Mouse (Mus musculus): ENCODE measurements at regions not wholly inside any gene's neighbourhood (a gene's known extent, or its start where the extent isn't known, plus 50 kb on each side); places are given as distances from the start of the nearest gene placed in this dataset.

- no peak for DNase-seq (ENCODE audit: low spot score)
Measured at GRCm38 (mm10) chr1:124674420-124674819, 629.1 kb upstream of the Dpp10 start.

- DNase-seq (ENCODE audit: low spot score): no peak
Measured at GRCm38 (mm10) chr1:124652872-124653271, 607.5 kb upstream of the Dpp10 start.

- peak; percentile 6 for DNase-seq (ENCODE audit: low spot score)
Measured at GRCm38 (mm10) chr1:124652251-124652861, 607.0 kb upstream of the Dpp10 start.

- DNase-seq (ENCODE audit: low spot score): no peak
Measured at GRCm38 (mm10) chr1:124635246-124635768, 589.9 kb upstream of the Dpp10 start.

GRCm38 (mm10) chr1:124630084-124630483 is 584.7 kb upstream of the Dpp10 start:
- no peak for DNase-seq (ENCODE audit: low spot score)

- DNase-seq (ENCODE audit: low spot score): no peak
Measured at GRCm38 (mm10) chr1:124584620-124585019, 539.3 kb upstream of the Dpp10 start.
